In the genomic region with DNA sequence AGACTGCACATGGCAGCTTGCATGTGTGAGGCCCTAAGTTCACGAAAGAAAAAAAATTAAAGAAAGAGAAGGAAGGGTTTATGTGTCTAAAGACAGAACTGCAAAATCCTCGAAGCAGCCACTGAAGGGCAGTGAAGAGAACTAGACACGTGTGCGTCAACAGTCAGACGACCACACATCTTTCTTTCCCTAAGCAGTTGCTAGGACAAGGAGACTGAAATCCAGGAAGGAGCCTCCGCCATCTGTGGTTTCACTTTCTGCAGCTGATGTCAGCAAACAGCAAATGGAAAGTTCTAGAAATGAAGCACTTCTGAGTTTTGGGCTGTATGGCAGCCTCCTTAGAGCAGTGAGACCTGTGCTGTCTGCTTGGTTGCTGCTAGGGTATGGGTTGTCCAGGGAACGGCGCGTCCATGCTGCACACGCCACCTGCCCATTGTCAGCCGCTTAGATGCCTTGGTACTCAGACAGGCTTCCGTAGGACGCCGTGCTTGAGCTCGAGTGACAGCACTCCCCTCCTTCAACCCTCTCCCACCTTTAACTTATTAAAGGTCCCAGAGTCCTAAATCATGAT, we compare ENCODE assay signal across 26 mouse cellular contexts. TPM values are rescaled to one million over a fixed set of nuclear protein-coding genes. Genes with fewer than 3 reads are reported as not detected.
DNase-seq lines count a peak whose midpoint lies in the region; ATAC-seq lines count a peak whose summit lies in the region.
"Had no signal": no experiment of that assay in that cellular context is flagged by ENCODE, and none has a peak within 500 bp of the region (broad histone marks: within the 10 kb centered on the region; RNA-seq: fewer than 3 reads in every experiment).

No protein-coding gene starts in this region.

- no peaks in the 10 kb centered on the region for H3K9me3 ChIP-seq in limb, embryonic 13.5 days
- H3K9me3 ChIP-seq in limb, embryonic 10.5 days (replicated peaks) = no peaks in the 10 kb centered on the region
- H3K9me3 ChIP-seq: embryonic facial prominence, embryonic 13.5 days; forebrain, embryonic 15.5 days; heart, embryonic 12.5 days; hindbrain, embryonic 13.5 days; kidney, embryonic 15.5 days had no signal

- no peak for ATAC-seq in limb, embryonic 13.5 days (ENCODE audit: low FRiP score, low read depth)
- ATAC-seq in megakaryocyte, adult 5-6 weeks (ENCODE audit: poor library complexity, severe bottlenecking) = peak; percentile 35
- ATAC-seq: forebrain, embryonic 15.5 days had no signal

- no peak for DNase-seq in limb, embryonic 10.5 days (ENCODE audit: low spot score)
- DNase-seq in testis, postnatal 10 days (ENCODE audit: low spot score) = peak; percentile 30
- DNase-seq in testis, postnatal 14 days (ENCODE audit: low spot score) = no peak
- DNase-seq in NIH3T3 (ENCODE audit: low read depth) = peak; percentile 15
- DNase-seq in Muller cell, postnatal 12 days (ENCODE audit: inconsistent ontology term) = no peak
- no peak for DNase-seq in spleen, postnatal 36 days (ENCODE audit: low spot score in 2 of 2)
- DNase-seq: cerebellum, adult 2 months; heart, postnatal 14 days; layer of hippocampus, postnatal 36 days; liver; lung, adult 18-20 months; thymus, postnatal 4 days had no signal

- H3K4me1 ChIP-seq in limb, embryonic 13.5 days = peaks cover 9% of the 10 kb centered on the region
- peaks cover 12% of the 10 kb centered on the region for H3K4me1 ChIP-seq in limb, embryonic 10.5 days
- H3K4me1 ChIP-seq: forebrain, embryonic 15.5 days; heart, embryonic 12.5 days; hindbrain, embryonic 13.5 days; kidney, embryonic 15.5 days had no signal

- H3K9ac ChIP-seq in limb, embryonic 13.5 days = no peak overlapping the region
- H3K9ac ChIP-seq: embryonic facial prominence, embryonic 13.5 days; forebrain, embryonic 15.5 days; heart, embryonic 12.5 days; hindbrain, embryonic 13.5 days; kidney, embryonic 15.5 days had no signal

- WGBS in limb, embryonic 13.5 days = 64% methylated on average over 15 of the region's 15 CpGs
- WGBS in limb, embryonic 10.5 days = 76% methylated on average over 15 of the region's 15 CpGs

- no peak overlapping the region for H3K4me3 ChIP-seq in limb, embryonic 13.5 days
- H3K4me3 ChIP-seq in limb, embryonic 10.5 days = no peak overlapping the region
- H3K4me3 ChIP-seq: embryonic facial prominence, embryonic 13.5 days; forebrain, embryonic 15.5 days; heart, embryonic 12.5 days; hindbrain, embryonic 13.5 days; kidney, embryonic 15.5 days; layer of hippocampus, adult 2 months had no signal

- H3K27me3 ChIP-seq in limb, embryonic 13.5 days = peaks cover 4% of the 10 kb centered on the region; the same call in 1 of the 2 replicates
- peaks cover 4% of the 10 kb centered on the region; the same call in 1 of the 2 replicates for H3K27me3 ChIP-seq in limb, embryonic 10.5 days (ENCODE audit: low read depth, poor library complexity, severe bottlenecking)
- H3K27me3 ChIP-seq: forebrain, embryonic 15.5 days; heart, embryonic 12.5 days; hindbrain, embryonic 13.5 days had no signal

- H3K27ac ChIP-seq in limb, embryonic 13.5 days = no peak overlapping the region
- no peak overlapping the region for H3K27ac ChIP-seq in limb, embryonic 10.5 days
- H3K27ac ChIP-seq: embryonic facial prominence, embryonic 13.5 days; forebrain, embryonic 15.5 days; hindbrain, embryonic 13.5 days; kidney, embryonic 15.5 days; layer of hippocampus, adult 2 months had no signal

- H3K4me2 ChIP-seq in limb, embryonic 13.5 days (replicated peaks) = peak overlapping the region; percentile 20; the same call in 1 of the 2 replicates
- H3K4me2 ChIP-seq: embryonic facial prominence, embryonic 13.5 days; forebrain, embryonic 15.5 days; heart, embryonic 12.5 days; hindbrain, embryonic 13.5 days; kidney, embryonic 15.5 days had no signal

- no peaks in the 10 kb centered on the region for H3K36me3 ChIP-seq in limb, embryonic 13.5 days
- H3K36me3 ChIP-seq in limb, embryonic 10.5 days = no peaks in the 10 kb centered on the region
- H3K36me3 ChIP-seq: embryonic facial prominence, embryonic 13.5 days; forebrain, embryonic 15.5 days; heart, embryonic 12.5 days; hindbrain, embryonic 13.5 days; kidney, embryonic 15.5 days had no signal

RNA-seq across cellular contexts. Expression of gene Wdr63, which starts 48.5 kb away (rescaled TPM):
- polyA plus RNA-seq in limb, embryonic 13.5 days (2015; fragmentation: Nextera tagmentation; extraction: Ambion mirVana) = 0.19 and 0.34 TPM in 2 replicates
- not detected in 2 replicates for polyA plus RNA-seq in limb, embryonic 10.5 days (2016; fragmentation: Nextera tagmentation; extraction: Ambion mirVana)
- not detected in 2 replicates for total RNA-seq in megakaryocyte, adult 5-6 weeks (2015)
- total RNA-seq in megakaryocyte, adult 5-6 weeks (2017) = not detected in 2 replicates
- total RNA-seq: adrenal gland, adult 18-20 months; megakaryocyte-erythroid progenitor cell, adult 5-6 weeks; neutrophil, adult 5-6 weeks had no signal
- polyA plus RNA-seq: heart, embryonic 12.5 days; intestine, embryonic 14.5 days had no signal

RNA-seq across cellular contexts. Expression of gene Mcoln3, which starts 57.8 kb away (rescaled TPM):
- 2.7 and 2.8 TPM in 2 replicates for polyA plus RNA-seq in limb, embryonic 13.5 days (2015; fragmentation: Nextera tagmentation; extraction: Ambion mirVana)
- polyA plus RNA-seq in limb, embryonic 10.5 days (2016; fragmentation: Nextera tagmentation; extraction: Ambion mirVana) = 5.9 and 6.8 TPM in 2 replicates
- not detected in 2 replicates for total RNA-seq in megakaryocyte, adult 5-6 weeks (2015)
- total RNA-seq in megakaryocyte, adult 5-6 weeks (2017) = 0.07 TPM in 1 of 2 replicates, not detected in the other
- total RNA-seq: adrenal gland, adult 18-20 months; layer of hippocampus, adult 2 months; layer of hippocampus, postnatal 36 days; left cerebral cortex, postnatal 14 days had no signal
- polyA plus RNA-seq: cortical plate, adult 2 months had no signal

Comparison
In these comparisons a context has a peak if more than half of its experiments do, and no peak if none do; other contexts are left out.
1. DNase-seq: peak in testis, postnatal 10 days (single experiment) and NIH3T3 (single experiment); none in limb, embryonic 10.5 days (single experiment), testis, postnatal 14 days (single experiment), Muller cell, postnatal 12 days (single experiment) and spleen, postnatal 36 days (0 of 2).